Mouse (Mus musculus): Measurements from ENCODE around the gene Gm12248. TPM values are rescaled to one million over a fixed set of nuclear protein-coding genes. Genes with fewer than 3 reads are reported as not detected.

Gene Gm12248
- polyA plus RNA-seq (2015; fragmentation: Illumina TruSeq; extraction: RNeasy Lipid Tissue Mini Kit (QIAGEN cat#74804); ENCODE audit: low read depth, low replicate concordance): not detected

DNA sequence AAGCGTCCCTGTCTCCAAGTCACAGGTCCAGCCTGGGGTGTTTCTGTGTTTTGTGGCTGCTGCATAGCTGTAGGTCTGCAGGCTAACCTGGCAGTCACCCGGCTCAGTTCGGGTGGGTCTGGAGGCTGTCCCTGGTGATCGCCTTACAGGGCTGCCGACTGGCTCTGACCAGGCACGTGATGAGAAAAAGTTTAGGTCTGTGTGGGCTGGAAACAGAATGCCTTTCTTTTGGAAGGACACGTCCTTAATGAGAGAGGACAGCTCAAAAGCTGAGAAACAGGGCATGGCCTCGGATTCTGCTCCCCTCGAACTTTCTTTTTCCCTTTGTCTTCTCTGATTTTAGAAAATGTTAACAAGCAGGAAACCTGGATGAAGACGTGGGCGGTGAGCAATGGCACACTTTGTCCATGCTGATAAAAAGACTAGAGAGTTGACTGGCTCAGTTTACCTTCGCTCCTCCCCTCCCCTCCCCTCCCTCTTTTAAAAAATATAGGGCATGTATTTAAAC, at the start of gene Gm12248:
Gene Gm12248 (minus strand): TSS at position 114 of the 508 bp plus-strand sequence.

DNA sequence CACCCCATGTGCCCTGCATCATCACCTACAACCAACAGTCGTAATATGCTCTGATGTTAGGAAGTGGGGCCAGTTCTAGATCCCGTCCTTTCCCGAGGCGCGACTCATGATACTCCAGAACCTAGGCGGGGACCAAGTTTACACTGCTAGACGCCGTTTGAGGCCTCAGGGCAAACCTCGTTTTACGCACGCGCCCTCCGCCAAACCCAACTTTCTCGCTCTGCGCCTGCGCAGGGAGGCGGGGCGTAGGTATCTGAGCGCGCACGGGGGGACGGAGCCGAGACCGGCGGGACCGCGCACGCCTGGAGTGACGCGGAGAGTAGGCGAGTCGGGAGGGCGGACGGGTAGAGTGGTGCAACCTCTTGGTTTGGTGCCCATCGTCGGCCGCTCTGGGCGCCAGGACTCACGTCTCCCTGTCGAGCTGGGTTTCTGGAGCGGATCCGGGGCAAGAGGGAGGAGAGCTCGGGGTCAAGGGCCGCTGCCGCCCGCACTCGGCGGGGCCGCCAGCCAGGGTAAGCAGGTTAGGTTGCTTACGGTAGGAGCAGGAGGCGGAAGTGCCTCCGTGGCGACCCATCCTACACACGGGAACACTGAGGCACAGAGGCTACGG, 10.9 kb upstream of the Gm12248 start, which contains the start of gene Cnot8:
Gene Cnot8 (plus strand): TSS at position 457 of the 610 bp plus-strand sequence.

Other genes starting within 250 kb of the Gm12248 start
- gene Larp1, start 84.1 kb downstream of the Gm12248 start, polyA plus RNA-seq (2015; fragmentation: Illumina TruSeq; extraction: RNeasy Lipid Tissue Mini Kit (QIAGEN cat#74804); ENCODE audit: low read depth, low replicate concordance): 44.1 TPM
- 65.9 TPM for gene Cnot8, start 11.0 kb upstream of the Gm12248 start, polyA plus RNA-seq (2015; fragmentation: Illumina TruSeq; extraction: RNeasy Lipid Tissue Mini Kit (QIAGEN cat#74804); ENCODE audit: low read depth, low replicate concordance)
- gene Gemin5, start 75.4 kb upstream of the Gm12248 start, polyA plus RNA-seq (2015; fragmentation: Illumina TruSeq; extraction: RNeasy Lipid Tissue Mini Kit (QIAGEN cat#74804); ENCODE audit: low read depth, low replicate concordance): 10.2 TPM
- gene Mrpl22, start 78.5 kb upstream of the Gm12248 start, polyA plus RNA-seq (2015; fragmentation: Illumina TruSeq; extraction: RNeasy Lipid Tissue Mini Kit (QIAGEN cat#74804); ENCODE audit: low read depth, low replicate concordance): 69.5 TPM
- 6.6 TPM for gene Igtp, start 106.4 kb upstream of the Gm12248 start, polyA plus RNA-seq (2015; fragmentation: Illumina TruSeq; extraction: RNeasy Lipid Tissue Mini Kit (QIAGEN cat#74804); ENCODE audit: low read depth, low replicate concordance)
- 3.0 TPM for gene Irgm2, start 106.5 kb upstream of the Gm12248 start, polyA plus RNA-seq (2015; fragmentation: Illumina TruSeq; extraction: RNeasy Lipid Tissue Mini Kit (QIAGEN cat#74804); ENCODE audit: low read depth, low replicate concordance)
- not detected for gene 4930438A08Rik, start 181.7 kb upstream of the Gm12248 start, polyA plus RNA-seq (2015; fragmentation: Illumina TruSeq; extraction: RNeasy Lipid Tissue Mini Kit (QIAGEN cat#74804); ENCODE audit: low read depth, low replicate concordance)
- 26.8 TPM for gene Zfp692, start 213.9 kb upstream of the Gm12248 start, polyA plus RNA-seq (2015; fragmentation: Illumina TruSeq; extraction: RNeasy Lipid Tissue Mini Kit (QIAGEN cat#74804); ENCODE audit: low read depth, low replicate concordance)
- gene Zfp672, start 237.2 kb upstream of the Gm12248 start, polyA plus RNA-seq (2015; fragmentation: Illumina TruSeq; extraction: RNeasy Lipid Tissue Mini Kit (QIAGEN cat#74804); ENCODE audit: low read depth, low replicate concordance): 35.8 TPM
- 37.3 TPM for gene Sh3bp5l, start 237.6 kb upstream of the Gm12248 start, polyA plus RNA-seq (2015; fragmentation: Illumina TruSeq; extraction: RNeasy Lipid Tissue Mini Kit (QIAGEN cat#74804); ENCODE audit: low read depth, low replicate concordance)